Mouse (Mus musculus) spleen, adult 18-20 months (tissue): ENCODE measurements around the gene Gm14743.
"Not testable (repeated sequence)": the region's sequence is repeated elsewhere in the genome, so short reads cannot be mapped to it uniquely, and the experiment has no call there.

Experiments
- DNase-seq, 2 experiments: peaks; one replicate each; pipeline ENCODE4 v3.0.0; 2022; ENCODE audit warnings: mixed read lengths in 2 of 2

Gm14743 gene

GRCm38 (mm10) chrX:78245821-78246220, at the start of gene Gm14743:
Gm14743 (minus strand) TSS chrX:78245921.
- DNase-seq, result not testable (repeated sequence)

DNA sequence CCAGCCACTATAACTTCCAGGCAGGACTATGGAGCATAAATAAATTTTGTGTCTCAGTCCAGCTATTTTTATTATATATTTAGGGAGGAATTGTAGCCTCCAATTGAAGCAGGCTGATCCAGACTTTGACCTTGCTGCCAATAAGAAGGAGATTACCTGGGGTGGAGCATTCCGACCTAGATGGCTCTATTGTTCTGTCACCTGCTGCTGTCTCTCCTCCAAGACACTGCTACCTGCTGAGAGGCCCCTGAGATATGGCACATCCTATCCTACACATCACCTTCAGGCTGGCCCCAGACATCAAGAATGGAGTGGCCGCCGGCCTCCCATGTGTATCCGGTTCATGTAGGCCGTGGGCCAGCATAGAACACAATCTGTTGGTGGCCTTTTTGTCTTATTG, 42.9 kb downstream of the Gm14743 start:
- no peak for DNase-seq

- not testable (repeated sequence) for DNase-seq
Observed at GRCm38 (mm10) chrX:78202220-78202619, 43.5 kb downstream of the Gm14743 start.
